Mouse (Mus musculus): ENCODE results near the gene Phldb3. TPM values are rescaled to one million over a fixed set of nuclear protein-coding genes. Genes with fewer than 3 reads are reported as not detected.
A peak's percentile ranks its signal among the peaks of the same experiment; 100 is the strongest.

Gene Phldb3
- polyA plus RNA-seq, 1 experiment from 2014 or later: not detected

DNA sequence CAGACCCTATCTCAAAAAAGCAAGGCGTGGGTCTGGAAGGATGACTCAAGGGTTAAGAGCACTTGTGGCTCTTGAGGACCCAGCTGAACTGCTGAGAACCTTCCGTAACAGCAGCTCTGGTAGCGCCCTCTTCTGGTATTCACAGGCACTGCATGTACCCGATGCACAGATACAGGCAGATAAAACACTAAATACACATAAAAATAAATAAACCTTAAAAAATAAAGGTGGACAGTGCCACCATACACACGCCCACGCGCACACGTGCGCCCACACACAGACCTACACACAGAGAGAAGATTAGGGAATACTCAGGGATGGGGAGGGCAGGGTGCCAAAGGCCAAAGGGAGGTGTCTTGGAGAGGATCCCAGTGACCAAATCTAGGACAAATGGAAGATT, 31.9 kb downstream of the Phldb3 start:
- no peak overlapping the region for H3K4me3 ChIP-seq
- 6% methylated on average over 9 of the region's 9 CpGs for WGBS
- peaks cover 40% of the 10 kb centered on the region for H3K27me3 ChIP-seq
- H3K4me1 ChIP-seq: peaks cover 12% of the 10 kb centered on the region
- H3K9ac ChIP-seq: no peak overlapping the region
- H3K36me3 ChIP-seq (ENCODE audit: poor library complexity, severe bottlenecking): no peaks in the 10 kb centered on the region
- no peak overlapping the region for H3K4me2 ChIP-seq
- H3K27ac ChIP-seq: no peak overlapping the region
- ATAC-seq: no peak
- no peaks in the 10 kb centered on the region for H3K9me3 ChIP-seq (replicated peaks)

DNA sequence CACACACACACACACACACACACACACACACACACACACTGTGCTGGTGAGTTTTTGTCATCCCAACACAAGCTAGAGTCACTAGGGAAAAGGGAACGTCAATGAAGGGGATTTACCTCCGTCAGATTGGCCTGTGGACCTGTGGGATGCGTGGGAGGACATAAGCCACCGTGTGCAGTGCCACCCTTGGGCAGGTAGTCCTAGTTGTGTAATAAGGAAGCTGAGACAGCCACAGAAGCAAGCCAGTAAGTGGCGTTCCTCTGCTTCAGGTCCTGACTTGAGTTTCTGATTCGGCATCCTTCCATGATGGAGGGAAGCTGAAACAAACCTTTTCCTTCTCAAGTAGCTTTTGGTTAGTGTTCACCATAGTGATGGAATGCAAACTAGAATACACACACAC, 33.9 kb downstream of the Phldb3 start:
- peaks cover 20% of the 10 kb centered on the region for H3K27me3 ChIP-seq
- H3K4me2 ChIP-seq: no peak overlapping the region
- WGBS: 84% methylated on average over 6 of the region's 6 CpGs
- no peak for ATAC-seq
- no peaks in the 10 kb centered on the region for H3K36me3 ChIP-seq (ENCODE audit: poor library complexity, severe bottlenecking)
- H3K9ac ChIP-seq: no peak overlapping the region
- H3K9me3 ChIP-seq (replicated peaks): no peaks in the 10 kb centered on the region
- no peak overlapping the region for H3K4me3 ChIP-seq
- no peak overlapping the region for H3K27ac ChIP-seq
- H3K4me1 ChIP-seq: no peaks in the 10 kb centered on the region

DNA sequence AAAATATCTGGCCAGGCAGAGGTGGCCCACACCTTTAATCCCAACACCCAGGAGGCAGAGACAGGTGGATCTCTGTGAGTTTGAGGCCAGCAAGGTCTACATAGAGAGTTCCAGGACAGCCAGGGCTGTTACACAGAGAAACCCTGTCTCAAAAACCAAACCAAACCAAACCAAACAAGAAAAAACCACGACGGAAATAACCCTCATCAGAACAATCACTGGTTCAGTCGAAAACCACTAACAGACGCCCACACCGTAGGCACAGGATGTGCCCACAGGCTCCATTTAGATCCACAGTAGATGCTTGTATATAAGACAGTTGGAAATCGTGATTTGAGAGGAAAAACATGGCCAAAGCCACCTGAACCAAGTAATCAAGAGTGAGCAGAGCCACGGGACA, 34.4 kb downstream of the Phldb3 start:
- Histone ChIP-seq H3K4me2 (no peak overlapping the region), H3K4me3 (no peak overlapping the region), H3K4me1 (no peaks in the 10 kb centered on the region), H3K9me3 (replicated peaks) (no peaks in the 10 kb centered on the region), H3K9ac (no peak overlapping the region), H3K27ac (no peak overlapping the region), H3K36me3 (ENCODE audit: poor library complexity, severe bottlenecking) (no peaks in the 10 kb centered on the region), H3K27me3 (peaks cover 15% of the 10 kb centered on the region)
- WGBS: 79% methylated on average over 7 of the region's 7 CpGs
- no peak for ATAC-seq

DNA sequence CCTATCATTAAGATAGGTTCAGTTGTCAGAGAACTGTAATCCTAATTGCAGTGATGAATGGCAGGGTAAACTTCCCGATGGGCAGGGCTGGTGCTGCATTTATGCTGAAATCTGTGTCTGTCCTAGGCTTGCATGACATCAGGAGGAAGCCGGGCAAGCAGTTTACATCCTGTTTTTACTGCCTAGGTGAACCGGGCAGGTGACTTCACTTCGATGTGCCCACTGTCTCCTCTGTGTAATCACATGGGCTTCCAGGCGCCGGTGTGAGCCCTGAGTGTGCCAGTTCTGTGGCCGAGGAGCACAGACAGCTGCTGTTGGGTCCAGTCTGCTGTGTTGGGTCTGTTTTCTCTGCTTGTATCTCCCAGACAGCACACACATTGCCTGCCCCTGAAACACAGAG, 35.9 kb downstream of the Phldb3 start:
- 79% methylated on average over 7 of the region's 7 CpGs for WGBS
- Histone ChIP-seq H3K4me3 (no peak overlapping the region), H3K4me2 (no peak overlapping the region), H3K27ac (no peak overlapping the region), H3K9me3 (replicated peaks) (no peaks in the 10 kb centered on the region), H3K9ac (no peak overlapping the region), H3K4me1 (no peaks in the 10 kb centered on the region), H3K27me3 (peaks cover 4% of the 10 kb centered on the region; the same call in 1 of the 2 replicates), H3K36me3 (ENCODE audit: poor library complexity, severe bottlenecking) (no peaks in the 10 kb centered on the region)
- no peak for ATAC-seq

DNA sequence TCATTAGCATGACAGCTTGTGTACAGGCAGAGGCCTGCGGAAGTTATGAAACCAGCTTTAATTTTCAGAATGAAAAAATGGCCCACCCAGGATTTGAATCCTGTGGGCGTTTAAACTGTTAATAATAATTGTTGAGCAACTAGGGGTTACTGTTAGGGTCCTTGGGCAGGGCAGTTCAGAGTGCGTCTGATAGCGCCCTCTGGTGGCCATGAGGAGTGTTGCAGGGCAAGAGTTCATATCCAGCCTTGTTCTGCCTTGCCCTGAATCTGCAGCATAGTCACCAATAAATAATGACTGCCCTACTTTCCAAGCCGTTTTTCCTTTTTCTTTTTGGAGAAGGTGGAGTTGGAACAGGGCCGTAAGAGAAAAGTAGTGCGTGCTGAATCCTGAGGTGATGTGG, 43.1 kb downstream of the Phldb3 start:
- Histone ChIP-seq H3K27me3 (no peaks in the 10 kb centered on the region), H3K4me1 (no peaks in the 10 kb centered on the region), H3K4me3 (no peak overlapping the region), H3K36me3 (ENCODE audit: poor library complexity, severe bottlenecking) (no peaks in the 10 kb centered on the region), H3K9ac (no peak overlapping the region), H3K9me3 (replicated peaks) (no peaks in the 10 kb centered on the region), H3K27ac (no peak overlapping the region), H3K4me2 (no peak overlapping the region)
- WGBS: 24% methylated on average over 7 of the region's 7 CpGs
- ATAC-seq: no peak

DNA sequence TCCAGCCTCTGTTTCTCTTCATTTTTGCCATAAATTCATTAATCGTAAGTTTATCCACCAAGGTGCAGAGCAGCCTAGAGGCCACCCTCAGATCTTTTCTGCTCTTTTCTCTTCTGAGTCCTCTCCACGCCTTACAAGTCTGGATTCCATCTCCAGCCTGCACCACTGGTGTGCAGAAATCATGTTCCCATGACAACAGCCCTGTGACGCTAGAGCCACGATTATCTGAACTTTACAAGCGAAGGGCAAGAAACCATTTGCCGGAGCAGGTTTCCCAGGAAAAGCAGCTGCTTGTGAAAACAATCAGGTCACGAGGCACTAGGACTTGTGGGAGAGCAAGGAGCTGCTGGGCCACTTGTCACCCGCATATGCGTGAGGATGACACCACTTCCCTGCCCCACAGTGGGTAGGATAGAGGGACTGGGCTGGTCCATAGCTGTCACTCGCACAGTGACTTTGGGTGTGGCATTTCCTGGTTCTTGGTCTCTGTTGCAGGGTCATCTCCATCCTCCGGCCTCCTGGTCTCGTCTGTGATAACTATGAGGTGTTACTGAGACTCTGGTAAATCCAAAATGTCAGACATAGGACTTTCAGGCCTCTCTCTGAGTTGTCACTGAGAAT, 49.3 kb downstream of the Phldb3 start:
- H3K4me3 ChIP-seq: no peak overlapping the region

DNA sequence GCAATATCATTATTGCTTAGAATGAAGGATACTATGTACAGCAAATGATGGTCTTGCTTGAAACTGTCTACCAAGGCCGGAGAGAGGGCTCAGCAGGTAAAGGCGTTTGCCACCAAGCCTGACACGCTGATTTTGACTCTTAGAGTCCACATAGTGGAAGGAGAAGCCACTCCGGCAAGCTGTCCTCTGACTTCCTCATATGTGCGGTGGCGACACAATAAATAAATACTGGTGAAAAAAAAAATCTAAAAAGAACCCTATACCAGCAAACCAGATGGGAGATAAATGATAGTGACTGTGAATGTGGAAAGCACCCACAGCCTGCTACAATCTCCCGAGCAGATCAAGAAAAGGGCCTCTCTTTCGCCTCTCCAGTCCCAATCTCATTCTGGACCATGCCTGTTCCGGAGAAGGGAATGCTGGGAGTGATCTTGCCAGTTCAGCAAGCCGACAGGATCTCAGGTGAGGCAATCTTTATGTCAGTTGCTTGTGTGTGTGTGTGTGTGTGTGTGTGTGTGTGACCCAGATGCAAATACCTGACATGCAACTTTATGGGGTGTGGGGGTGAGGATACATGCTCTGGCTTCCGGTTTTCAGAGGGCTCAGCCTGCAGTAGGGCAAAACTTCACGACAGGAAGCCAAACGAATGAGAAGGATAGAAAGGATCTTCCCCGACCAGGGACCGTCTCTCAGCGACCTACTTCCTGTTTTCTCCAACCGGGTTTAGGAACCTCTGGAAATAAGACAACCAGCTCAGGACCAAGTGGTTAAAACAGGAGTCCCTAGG, 50.7 kb downstream of the Phldb3 start:
- 75% methylated on average over 17 of the region's 17 CpGs for WGBS
- Histone ChIP-seq H3K27me3 (no peaks in the 10 kb centered on the region), H3K9me3 (replicated peaks) (no peaks in the 10 kb centered on the region), H3K27ac (no peak overlapping the region), H3K4me3 (no peak overlapping the region), H3K9ac (no peak overlapping the region), H3K4me2 (no peak overlapping the region), H3K36me3 (ENCODE audit: poor library complexity, severe bottlenecking) (no peaks in the 10 kb centered on the region), H3K4me1 (no peaks in the 10 kb centered on the region)
- ATAC-seq: no peak

More for the DNA sequence above, 49.3 kb downstream of the Phldb3 start:
- no peaks in the 10 kb centered on the region for H3K4me1 ChIP-seq
- H3K27ac ChIP-seq: no peak overlapping the region
- no peaks in the 10 kb centered on the region for H3K9me3 ChIP-seq (replicated peaks)
- no peak overlapping the region for H3K9ac ChIP-seq
- ATAC-seq: no peak
- H3K4me2 ChIP-seq: no peak overlapping the region
- H3K27me3 ChIP-seq: no peaks in the 10 kb centered on the region
- H3K36me3 ChIP-seq (ENCODE audit: poor library complexity, severe bottlenecking): no peaks in the 10 kb centered on the region
- WGBS: 76% methylated on average over 12 of the region's 12 CpGs

DNA sequence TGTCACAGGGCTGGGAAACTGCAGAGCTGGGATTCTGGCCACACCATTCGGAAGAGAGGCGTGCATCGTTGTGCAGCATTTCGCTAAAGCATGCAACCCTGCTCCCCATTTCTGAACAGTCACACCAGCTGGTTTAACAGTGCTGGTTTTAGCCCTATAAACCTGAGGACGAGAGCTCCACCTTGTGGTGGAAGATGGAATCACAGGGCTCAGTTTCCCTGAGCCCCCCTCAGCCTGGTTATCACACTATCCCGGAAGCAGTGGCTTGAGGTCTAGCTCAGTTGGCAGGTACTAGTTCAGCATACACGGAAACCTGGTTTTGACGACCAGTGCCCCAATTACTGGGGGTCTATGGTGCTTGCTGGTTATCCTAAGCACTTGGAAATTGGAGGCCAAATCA, 52.0 kb downstream of the Phldb3 start:
- no peak overlapping the region for H3K9ac ChIP-seq
- WGBS: 13% methylated on average over 8 of the region's 8 CpGs

DNA sequence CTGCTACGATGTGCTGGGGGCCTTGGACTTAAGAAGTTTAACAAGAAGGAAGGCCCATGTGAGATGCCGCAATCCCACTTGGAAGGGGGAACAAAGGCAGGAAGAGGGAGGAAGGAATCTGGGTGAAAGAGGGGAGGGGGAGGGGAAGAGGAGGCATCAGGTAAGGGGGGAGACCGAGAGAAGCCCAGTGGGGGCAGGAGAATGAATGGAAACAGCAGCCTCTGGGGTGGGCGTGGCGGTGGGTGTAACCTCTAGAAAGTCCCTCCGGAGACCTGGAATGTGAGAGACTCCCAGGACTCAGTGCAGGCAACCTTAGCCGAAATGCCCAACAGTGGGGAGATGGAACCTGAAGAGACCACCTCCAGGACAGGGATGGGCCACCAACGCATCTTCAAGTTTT, 53.7 kb downstream of the Phldb3 start:
- no peaks in the 10 kb centered on the region for H3K9me3 ChIP-seq (replicated peaks)
- no peak overlapping the region for H3K4me2 ChIP-seq
- H3K36me3 ChIP-seq (ENCODE audit: poor library complexity, severe bottlenecking): no peaks in the 10 kb centered on the region
- no peaks in the 10 kb centered on the region for H3K27me3 ChIP-seq
- no peaks in the 10 kb centered on the region for H3K4me1 ChIP-seq
- ATAC-seq: no peak
- 42% methylated on average over 8 of the region's 8 CpGs for WGBS
- H3K4me3 ChIP-seq: no peak overlapping the region
- no peak overlapping the region for H3K9ac ChIP-seq
- no peak overlapping the region for H3K27ac ChIP-seq

More for the DNA sequence above, 52.0 kb downstream of the Phldb3 start:
- H3K4me1 ChIP-seq: no peaks in the 10 kb centered on the region
- H3K4me3 ChIP-seq: no peak overlapping the region
- no peak overlapping the region for H3K4me2 ChIP-seq
- no peaks in the 10 kb centered on the region for H3K9me3 ChIP-seq (replicated peaks)
- ATAC-seq: peak; percentile 77
- no peaks in the 10 kb centered on the region for H3K36me3 ChIP-seq (ENCODE audit: poor library complexity, severe bottlenecking)
- no peaks in the 10 kb centered on the region for H3K27me3 ChIP-seq
- no peak overlapping the region for H3K27ac ChIP-seq

DNA sequence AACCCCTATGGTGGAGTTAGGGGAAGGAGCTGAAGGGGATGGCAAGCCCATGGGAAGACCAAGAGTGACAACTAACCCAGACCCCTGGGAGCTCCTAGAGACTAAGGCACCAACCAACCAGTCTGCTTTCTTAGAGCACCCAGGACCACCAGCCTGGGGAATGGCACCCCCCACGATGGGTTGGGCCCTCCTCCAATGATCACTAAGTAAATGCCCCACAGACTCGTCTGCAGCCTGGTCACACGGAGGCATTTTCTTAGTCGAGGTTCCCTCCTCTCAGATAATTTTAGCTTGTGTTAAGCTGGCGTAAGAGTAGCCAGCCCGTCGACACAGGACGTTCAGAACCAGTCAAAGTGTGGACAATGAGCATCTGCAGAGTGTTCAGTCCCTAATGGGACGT, 54.4 kb downstream of the Phldb3 start:
- H3K4me2 ChIP-seq: no peak overlapping the region
- ATAC-seq: no peak
- H3K27ac ChIP-seq: no peak overlapping the region
- 73% methylated on average over 9 of the region's 9 CpGs for WGBS
- H3K9ac ChIP-seq: no peak overlapping the region
- no peak overlapping the region for H3K4me3 ChIP-seq
- no peaks in the 10 kb centered on the region for H3K27me3 ChIP-seq
- H3K9me3 ChIP-seq (replicated peaks): no peaks in the 10 kb centered on the region
- no peaks in the 10 kb centered on the region for H3K4me1 ChIP-seq
- H3K36me3 ChIP-seq (ENCODE audit: poor library complexity, severe bottlenecking): no peaks in the 10 kb centered on the region

DNA sequence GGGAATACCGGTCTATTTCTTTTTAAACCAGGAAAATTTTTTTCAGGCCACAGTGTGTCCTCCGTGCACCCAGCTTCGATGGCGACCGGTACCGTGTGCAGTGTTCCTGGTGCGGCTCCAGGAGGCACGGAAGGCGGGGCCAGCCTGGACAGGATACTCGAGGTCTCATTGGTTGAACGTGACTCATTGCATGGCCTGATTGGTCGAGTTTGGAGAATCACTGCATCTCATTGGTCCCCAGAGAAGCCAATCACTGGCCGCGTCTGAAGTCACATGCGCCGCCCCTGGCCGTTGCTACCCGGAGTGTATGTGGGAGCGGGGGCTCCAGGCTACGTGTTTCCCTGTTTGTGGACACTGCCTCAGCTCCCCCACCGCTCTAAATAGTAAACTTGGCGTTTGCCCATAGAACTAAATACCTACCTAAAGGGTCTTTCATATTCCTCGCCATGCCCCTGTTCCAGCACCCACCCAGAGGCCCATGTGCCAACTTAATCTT, 61.4 kb downstream of the Phldb3 start:
- Histone ChIP-seq H3K4me1 (no peaks in the 10 kb centered on the region), H3K36me3 (ENCODE audit: poor library complexity, severe bottlenecking) (no peaks in the 10 kb centered on the region), H3K27ac (no peak overlapping the region), H3K4me3 (no peak overlapping the region), H3K9ac (no peak overlapping the region), H3K9me3 (replicated peaks) (no peaks in the 10 kb centered on the region), H3K4me2 (no peak overlapping the region), H3K27me3 (no peaks in the 10 kb centered on the region)
- 92% methylated on average over 23 of the region's 23 CpGs for WGBS
- no peak for ATAC-seq

DNA sequence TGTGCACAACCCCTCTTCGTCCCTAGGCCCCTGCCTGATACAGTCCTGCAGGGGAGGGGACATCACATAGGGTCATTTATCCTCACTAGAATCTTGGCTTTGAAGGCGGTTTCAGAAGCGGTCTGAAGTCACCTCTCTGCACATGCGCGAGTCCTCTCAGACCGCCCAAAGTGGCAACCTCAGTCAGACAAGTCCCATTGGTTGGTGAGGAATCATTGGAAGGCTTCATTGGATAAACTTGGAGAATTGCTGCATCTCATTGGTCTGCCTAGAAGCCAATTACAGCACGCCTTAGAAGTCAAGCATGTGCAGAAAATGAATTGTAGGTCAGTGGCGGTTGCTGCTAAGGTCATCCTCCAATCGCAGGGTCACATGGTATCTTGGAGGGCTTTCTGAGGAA, 66.0 kb downstream of the Phldb3 start, which contains the start of gene Tex101:
Tex101 (minus strand) TSS at position 101 of the 400 bp plus-strand sequence.
- H3K4me2 ChIP-seq: no peak within 1 kb of the TSS
- H3K9ac ChIP-seq: no peak within 1 kb of the TSS
- no peak within 1 kb of the TSS for H3K4me3 ChIP-seq
- H3K9me3 ChIP-seq (replicated peaks): no peaks in the 10 kb centered on the region
- 89% methylated on average over 9 of the region's 9 CpGs for WGBS
- no peaks in the 10 kb centered on the region for H3K4me1 ChIP-seq
- no peak within 1 kb of the TSS for H3K27ac ChIP-seq
- H3K27me3 ChIP-seq: no peaks in the 10 kb centered on the region
- no peak for ATAC-seq
- no peaks in the 10 kb centered on the region for H3K36me3 ChIP-seq (ENCODE audit: poor library complexity, severe bottlenecking)

Data from forebrain, embryonic 13.5 days (tissue).